Mouse (Mus musculus) lung, embryonic 16.5 days (tissue): ENCODE data around the gene Olfr819. TPM values are rescaled to one million over a fixed set of nuclear protein-coding genes. Genes with fewer than 3 reads are reported as not detected.
"Not testable (repeated sequence)": the region's sequence is repeated elsewhere in the genome, so short reads cannot be mapped to it uniquely, and the experiment has no call there.

Experiments
- ATAC-seq: fragments of 200-750 bp; cut with Nextera tagmentation; 2 replicates; pipeline ENCODE4 v1.8.0; 2017; ENCODE audit warnings: low read depth, mild to moderate bottlenecking, moderate library complexity
- H3K27ac ChIP-seq: fragments of 300-500 bp; sonication (generic); 2 replicates; pipeline ENCODE4 v1.5.1; 2014; ENCODE audit warnings: mild to moderate bottlenecking, control low read depth, low read length
- H3K27me3 ChIP-seq: fragments of 300-500 bp; sonication (generic); 2 replicates; pipeline ENCODE4 v1.6.1; 2014; ENCODE audit warnings: low read depth, low read length, mixed read lengths; ENCODE audit not compliant: control insufficient read depth, insufficient read depth
- H3K36me3 ChIP-seq: fragments of 300-500 bp; sonication (generic); 2 replicates; pipeline ENCODE4 v1.6.1; 2014; ENCODE audit warnings: low read length; ENCODE audit not compliant: control insufficient read depth, insufficient read depth
- H3K4me1 ChIP-seq: fragments of 300-500 bp; sonication (generic); replicated peaks from 2 replicates; pipeline ENCODE4 v1.6.1; 2014; ENCODE audit warnings: low read length, mixed read lengths; ENCODE audit not compliant: control insufficient read depth, insufficient read depth
- H3K4me2 ChIP-seq: fragments of 300-500 bp; sonication (generic); 2 replicates; pipeline ENCODE4 v1.6.1; 2014; ENCODE audit warnings: low read depth, low read length, control low read depth
- H3K4me3 ChIP-seq: fragments of 300-500 bp; sonication (generic); 2 replicates; pipeline ENCODE4 v1.5.1; 2014; ENCODE audit warnings: mild to moderate bottlenecking, low read length, control low read depth
- H3K9ac ChIP-seq: fragments of 300-500 bp; sonication (generic); 2 replicates; pipeline ENCODE4 v1.6.1; 2014; ENCODE audit warnings: low read length, control low read depth
- H3K9me3 ChIP-seq: fragments of 300-500 bp; sonication (generic); 2 replicates; pipeline ENCODE4 v1.6.1; 2016; ENCODE audit warnings: low read length; ENCODE audit not compliant: control insufficient read depth
- WGBS: fragments of 180-500 bp; shearing (Covaris S2); extraction: QIAGEN DNeasy Blood & Tissue Kit; methylation state at CpG from one replicate; pipeline ENCODE4 v1.1.7; 2014; 5-methylcytosine and 5-hydroxymethylcytosine counted together
- polyA plus RNA-seq: library from polyadenylated mRNA; unstranded; fragments of >200 nt; fragmentation: Nextera tagmentation; extraction: Ambion mirVana; gene quantifications from 2 replicates; pipeline ENCODE4 v1.2.1, GENCODE M21; 2015

The Olfr819 gene
- polyA plus RNA-seq: not detected in 2 replicates

GRCm38 (mm10) chr10:129967166-129967565 lies at the start of gene Olfr819:
TSS of gene Olfr819 (minus strand) at chr10:129967266.
- not testable (repeated sequence) for H3K27ac ChIP-seq, H3K36me3 ChIP-seq, H3K9me3 ChIP-seq, H3K4me2 ChIP-seq, H3K4me3 ChIP-seq, H3K27me3 ChIP-seq, ATAC-seq, H3K4me1 ChIP-seq, H3K9ac ChIP-seq
- WGBS: 62% methylated on average over 2 of the region's 2 CpGs

- no peaks in the 10 kb centered on the region for H3K27me3 ChIP-seq
- no peaks in the 10 kb centered on the region for H3K36me3 ChIP-seq
- no peaks in the 10 kb centered on the region for H3K4me1 ChIP-seq
- H3K27ac ChIP-seq: no peak within 1 kb of the TSS
- no peak within 1 kb of the TSS for H3K4me2 ChIP-seq
- H3K4me3 ChIP-seq: no peak within 1 kb of the TSS
- no peak within 1 kb of the TSS for H3K9ac ChIP-seq
- no peaks in the 10 kb centered on the region for H3K9me3 ChIP-seq
- ATAC-seq: no peak
Measured at GRCm38 (mm10) chr10:130012321-130012720, 45.3 kb upstream of the Olfr819 start, which contains the start of gene Olfr820. TSS of gene Olfr820 (plus strand) at chr10:130012621.

GRCm38 (mm10) chr10:130005366-130005765 lies 38.3 kb upstream of the Olfr819 start:
- H3K27ac ChIP-seq, ATAC-seq, H3K9me3 ChIP-seq, H3K27me3 ChIP-seq, H3K4me3 ChIP-seq, H3K9ac ChIP-seq, H3K4me1 ChIP-seq, H3K36me3 ChIP-seq, H3K4me2 ChIP-seq: not testable (repeated sequence)
- 85% methylated on average over 4 of the region's 4 CpGs for WGBS

GRCm38 (mm10) chr10:130004104-130004503 lies 37.0 kb upstream of the Olfr819 start:
- not testable (repeated sequence) for H3K27ac ChIP-seq, H3K36me3 ChIP-seq, H3K4me1 ChIP-seq, ATAC-seq, H3K27me3 ChIP-seq, H3K4me3 ChIP-seq, H3K4me2 ChIP-seq, H3K9me3 ChIP-seq, H3K9ac ChIP-seq
- 86% methylated on average over 4 of the region's 4 CpGs for WGBS

GRCm38 (mm10) chr10:129984962-129985361 lies 17.9 kb upstream of the Olfr819 start, which contains the start of gene Gm10310:
TSS of gene Gm10310 (minus strand) at chr10:129985062.
- H3K27me3 ChIP-seq, H3K9ac ChIP-seq, H3K27ac ChIP-seq, H3K4me1 ChIP-seq, H3K9me3 ChIP-seq, H3K4me3 ChIP-seq, H3K36me3 ChIP-seq, H3K4me2 ChIP-seq, ATAC-seq: not testable (repeated sequence)
- WGBS: no CpG with 5 or more reads among the region's 1 CpGs

GRCm38 (mm10) chr10:129981867-129982266 lies 14.8 kb upstream of the Olfr819 start:
- not testable (repeated sequence) for H3K4me1 ChIP-seq, H3K4me3 ChIP-seq, H3K4me2 ChIP-seq, H3K36me3 ChIP-seq, H3K9ac ChIP-seq, H3K9me3 ChIP-seq, H3K27me3 ChIP-seq, H3K27ac ChIP-seq, ATAC-seq
- WGBS: no CpG with 5 or more reads among the region's 3 CpGs

- ATAC-seq, H3K9ac ChIP-seq, H3K4me3 ChIP-seq, H3K36me3 ChIP-seq, H3K27ac ChIP-seq, H3K4me1 ChIP-seq, H3K27me3 ChIP-seq, H3K4me2 ChIP-seq, H3K9me3 ChIP-seq: not testable (repeated sequence)
- no CpG with 5 or more reads among the region's 2 CpGs for WGBS
Measured at GRCm38 (mm10) chr10:129976040-129976439, 9.0 kb upstream of the Olfr819 start, which contains the start of gene Olfr247. TSS of gene Olfr247 (minus strand) at chr10:129976140.

GRCm38 (mm10) chr10:129972994-129973393 lies 5.9 kb upstream of the Olfr819 start:
- H3K4me3 ChIP-seq, H3K4me1 ChIP-seq, H3K4me2 ChIP-seq, H3K27me3 ChIP-seq, H3K9ac ChIP-seq, ATAC-seq, H3K9me3 ChIP-seq, H3K36me3 ChIP-seq, H3K27ac ChIP-seq: not testable (repeated sequence)
- no CpG with 5 or more reads among the region's 3 CpGs for WGBS

- H3K36me3 ChIP-seq, H3K27ac ChIP-seq, ATAC-seq, H3K27me3 ChIP-seq, H3K4me2 ChIP-seq, H3K4me3 ChIP-seq, H3K9ac ChIP-seq, H3K9me3 ChIP-seq, H3K4me1 ChIP-seq: not testable (repeated sequence)
- 89% methylated on average over 2 of the region's 3 CpGs for WGBS
Measured at GRCm38 (mm10) chr10:129966232-129966631, 834 bp downstream of the Olfr819 start.

- H3K27ac ChIP-seq: no peak within 1 kb of the TSS
- no peak within 1 kb of the TSS for H3K9ac ChIP-seq
- no peak within 1 kb of the TSS for H3K4me3 ChIP-seq
- no peaks in the 10 kb centered on the region for H3K27me3 ChIP-seq
- H3K9me3 ChIP-seq: no peaks in the 10 kb centered on the region
- H3K36me3 ChIP-seq: no peaks in the 10 kb centered on the region
- 96% methylated on average over 2 of the region's 2 CpGs for WGBS
- ATAC-seq: no peak
- H3K4me2 ChIP-seq: no peak within 1 kb of the TSS
- no peaks in the 10 kb centered on the region for H3K4me1 ChIP-seq
Measured at GRCm38 (mm10) chr10:129949000-129949399, 18.1 kb downstream of the Olfr819 start, which contains the start of gene Olfr818. TSS of gene Olfr818 (minus strand) at chr10:129949100.
